Mouse (Mus musculus) T-helper 2 cell (primary cell): Measurements from ENCODE around the gene Rapgef2.

Source experiments
- in situ Hi-C: fragments of 300-600 bp; cut with MboI, MseI; formaldehyde crosslinking; loops from one replicate; pipeline ENCODE4 v1.15.1; 2025; ENCODE audit warnings: high pct_unique_total_duplicates

The Rapgef2 gene

DNA sequence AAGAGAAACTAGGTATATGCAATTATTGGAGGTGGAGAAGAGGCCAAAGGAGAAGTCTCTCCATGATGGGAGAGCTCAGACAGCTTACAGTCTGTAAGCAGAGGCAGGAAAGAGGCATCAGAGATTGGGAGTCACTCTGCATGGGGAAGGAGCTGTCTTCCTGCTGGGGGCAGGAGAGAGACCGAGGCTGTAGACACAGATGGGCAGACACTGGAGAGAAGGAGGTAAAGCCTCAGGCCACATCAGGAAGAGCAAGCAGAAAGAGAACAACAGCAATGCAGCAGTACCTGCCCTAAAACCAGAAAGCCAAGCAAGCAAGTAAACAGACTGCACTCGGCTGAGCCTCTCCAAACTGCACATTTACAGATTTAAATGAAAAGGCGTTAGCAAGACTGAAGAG lies 81.2 kb downstream of the Rapgef2 start:
- in situ Hi-C loops: loop anchor here (10.0 kb wide), 2 partner anchors 230 to 380 kb away; no protein-coding TSS in a partner anchor

DNA sequence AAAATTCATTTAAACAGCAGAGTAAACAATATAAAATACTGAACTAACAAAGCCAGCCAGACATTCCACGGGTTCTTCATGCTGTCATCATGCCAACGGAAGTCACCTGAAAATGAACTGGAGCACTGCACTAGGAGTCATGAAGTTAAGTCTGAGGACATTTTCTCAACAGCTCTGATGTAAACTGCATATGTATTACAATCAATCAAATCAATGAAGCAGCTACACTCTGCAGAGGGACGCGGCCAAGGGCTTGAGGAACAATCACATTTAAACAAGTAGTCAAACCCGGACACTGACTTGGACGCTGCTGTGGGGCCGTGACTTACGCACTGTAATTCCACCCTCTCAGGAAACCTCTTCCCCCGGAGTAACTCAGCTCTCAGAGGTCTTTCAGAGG lies 82.1 kb downstream of the Rapgef2 start:
- in situ Hi-C loops: loop anchor here (10.0 kb wide), 2 partner anchors 231 to 381 kb away; no protein-coding TSS in a partner anchor

DNA sequence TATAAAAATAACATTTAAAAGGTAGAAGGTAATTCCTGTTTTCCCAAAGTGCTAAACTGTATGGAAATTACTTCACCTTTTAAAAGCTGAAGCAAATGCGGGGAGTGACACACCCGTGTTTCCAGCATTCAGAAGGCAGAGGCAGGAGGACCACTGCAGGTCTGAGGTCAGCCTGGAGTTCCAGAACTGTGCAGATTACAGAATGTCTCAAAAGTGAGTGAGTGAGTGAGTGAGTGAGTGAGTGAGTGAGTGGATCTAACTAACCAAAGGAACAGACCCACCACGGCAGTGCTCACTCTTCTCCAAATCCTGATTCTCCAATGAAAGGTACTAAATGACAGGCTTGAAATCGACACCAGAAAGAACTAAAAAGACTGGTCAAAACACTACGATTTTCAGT lies 82.5 kb downstream of the Rapgef2 start:
- in situ Hi-C loops: loop anchor here (10.0 kb wide), 2 partner anchors 231 to 381 kb away; no protein-coding TSS in a partner anchor

DNA sequence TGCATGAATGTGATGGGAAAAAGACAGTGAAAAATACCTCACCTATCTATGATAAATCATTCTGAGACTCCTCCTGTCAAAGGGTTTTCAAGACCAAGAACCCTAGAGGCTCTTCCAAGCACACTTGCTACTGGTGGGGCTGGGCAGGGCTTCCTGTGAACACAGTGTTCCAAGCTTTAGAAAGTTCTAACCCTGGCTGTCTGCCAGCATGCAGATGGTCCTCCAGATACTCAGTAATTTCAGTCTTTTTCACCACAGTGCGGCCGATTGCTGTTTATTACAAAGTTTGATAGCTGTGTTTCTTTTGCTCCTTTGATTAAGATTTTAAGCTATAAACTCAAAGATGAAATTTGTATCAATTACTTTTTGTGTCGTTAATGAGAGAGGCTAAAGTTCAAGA lies 83.1 kb downstream of the Rapgef2 start:
- in situ Hi-C loops: loop anchor here (10.0 kb wide), 2 partner anchors 232 to 382 kb away; no protein-coding TSS in a partner anchor

DNA sequence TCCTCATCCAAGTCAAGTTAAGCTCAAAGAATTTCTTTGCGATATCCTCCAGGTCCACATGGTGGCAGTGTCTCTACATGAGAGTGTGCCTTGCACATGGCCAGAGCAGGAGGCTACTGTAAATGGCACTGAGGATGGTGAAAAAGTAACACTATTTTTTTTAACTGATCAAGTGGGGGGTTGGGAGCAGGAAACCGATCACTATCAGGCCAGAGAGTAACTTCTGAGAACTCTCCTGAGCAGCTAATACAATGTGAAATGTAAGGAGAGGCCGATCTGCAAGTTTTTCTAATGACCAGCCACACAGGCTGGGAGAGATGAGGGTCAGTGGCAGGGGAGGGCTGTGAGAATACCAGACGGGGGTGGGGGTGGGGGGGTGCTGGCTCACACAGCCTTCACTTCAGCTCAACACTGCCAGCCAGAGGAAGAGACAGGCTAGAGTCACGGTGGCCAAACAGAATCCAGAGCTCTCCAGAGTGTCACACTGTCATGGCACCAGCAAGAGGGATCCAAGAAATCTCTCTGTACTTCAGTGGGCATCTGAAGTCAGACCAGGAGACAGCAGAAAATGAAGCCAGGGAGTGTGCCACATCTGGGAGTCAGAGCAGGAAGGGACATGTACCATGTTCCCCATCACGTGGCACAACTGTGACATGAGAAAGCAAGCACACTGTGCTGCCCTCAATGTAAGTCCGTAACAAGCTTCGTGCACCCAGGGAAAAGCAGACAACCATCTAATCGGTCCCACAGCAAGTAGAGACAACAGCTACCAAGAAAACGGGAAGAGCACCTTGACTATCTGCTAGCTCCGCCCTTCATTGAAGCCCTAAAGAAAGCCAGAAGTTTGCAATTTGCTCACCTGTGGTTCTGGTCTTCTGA lies 83.8 kb downstream of the Rapgef2 start:
- in situ Hi-C loops: loop anchor here (10.0 kb wide), 2 partner anchors 232 to 382 kb away; no protein-coding TSS in a partner anchor

DNA sequence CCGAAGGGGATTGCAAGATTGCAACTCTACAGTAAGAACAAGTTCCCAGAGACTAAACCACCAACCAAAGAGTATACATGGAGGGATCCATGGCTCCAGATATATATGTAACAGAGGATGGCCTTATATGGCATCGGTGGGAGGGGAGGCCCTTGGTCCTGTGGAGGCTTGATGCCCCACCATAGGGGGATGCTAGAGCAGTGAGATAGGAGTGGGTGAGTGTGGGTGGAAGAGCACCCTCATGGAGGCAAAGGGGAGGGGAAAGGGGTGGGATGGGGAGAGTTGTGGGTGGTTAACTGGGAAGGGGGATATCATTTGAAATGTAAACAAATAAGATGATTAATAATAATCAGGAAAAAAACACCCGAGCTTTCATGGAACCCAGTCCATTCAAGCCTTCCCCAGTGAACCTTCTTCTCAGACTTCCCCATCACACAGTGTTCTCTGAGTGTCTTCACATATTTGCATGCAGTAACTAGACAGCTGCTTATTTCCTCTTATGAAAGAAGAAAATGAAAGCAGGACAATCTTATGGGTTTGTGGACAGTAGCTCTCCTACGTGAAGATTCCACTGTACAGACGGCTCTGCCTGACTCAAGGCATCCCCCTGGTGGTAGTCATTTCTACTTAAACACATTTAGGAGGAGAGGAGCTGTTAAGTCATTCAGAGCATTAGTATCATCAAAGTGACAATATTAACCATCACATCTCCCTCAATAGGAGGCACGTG lies 89.4 kb downstream of the Rapgef2 start:
- in situ Hi-C loops: loop anchor here (5.0 kb wide), 1 partner anchor 235 kb away; no protein-coding TSS in a partner anchor

DNA sequence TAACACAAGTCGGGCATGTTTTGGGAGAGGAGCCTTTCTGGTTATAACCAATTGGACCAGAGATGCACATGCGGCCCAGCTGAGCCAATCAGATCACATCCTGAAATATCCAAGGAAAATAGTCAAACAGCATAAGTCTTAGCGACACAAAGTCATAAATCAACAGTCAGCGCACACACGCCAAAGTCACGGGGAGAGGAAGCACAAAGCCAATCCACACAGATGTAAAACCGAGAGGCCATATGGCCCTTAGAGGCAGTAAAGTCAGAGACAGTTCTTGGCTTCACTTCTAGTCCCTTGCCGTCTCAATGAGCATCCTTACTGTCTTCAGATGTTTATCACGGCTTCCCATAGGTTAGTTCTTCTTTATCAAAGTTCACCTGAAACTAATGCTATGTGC lies 91.0 kb downstream of the Rapgef2 start:
- in situ Hi-C loops: loop anchor here (5.0 kb wide), 1 partner anchor 233 kb away; no protein-coding TSS in a partner anchor

DNA sequence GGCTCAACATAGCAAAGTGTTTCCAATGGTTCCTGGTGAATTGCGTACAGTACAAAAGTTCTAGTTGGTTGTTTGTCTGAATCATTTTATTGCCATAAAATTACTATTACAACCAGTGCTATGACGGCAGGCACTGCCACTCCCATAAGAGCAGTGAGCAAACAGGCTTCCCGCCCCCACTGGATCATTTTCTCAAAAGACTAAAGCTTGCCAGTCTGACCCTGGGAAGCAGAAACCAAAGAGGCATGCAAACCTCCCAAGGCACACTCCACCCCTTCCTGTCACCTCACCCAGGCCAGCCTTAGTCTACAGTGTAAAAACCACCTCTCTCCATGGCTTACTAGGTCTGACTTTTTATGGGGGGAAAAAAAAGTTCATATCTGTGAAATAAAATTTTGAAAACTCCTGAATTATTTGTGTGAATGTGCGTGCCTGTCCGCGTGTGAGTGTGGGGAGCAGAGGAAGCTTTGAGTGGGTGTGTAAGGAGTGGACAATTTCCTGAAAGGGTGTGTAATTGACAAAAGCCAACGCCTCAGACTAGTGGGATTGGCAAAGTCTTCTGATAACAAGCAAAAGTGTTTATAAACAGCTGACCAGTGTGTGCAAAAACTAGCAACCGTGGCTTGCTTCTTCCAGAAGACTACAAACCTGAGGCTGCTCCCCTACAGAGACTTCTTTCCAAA lies 92.1 kb downstream of the Rapgef2 start:
- in situ Hi-C loops: no loop called here

DNA sequence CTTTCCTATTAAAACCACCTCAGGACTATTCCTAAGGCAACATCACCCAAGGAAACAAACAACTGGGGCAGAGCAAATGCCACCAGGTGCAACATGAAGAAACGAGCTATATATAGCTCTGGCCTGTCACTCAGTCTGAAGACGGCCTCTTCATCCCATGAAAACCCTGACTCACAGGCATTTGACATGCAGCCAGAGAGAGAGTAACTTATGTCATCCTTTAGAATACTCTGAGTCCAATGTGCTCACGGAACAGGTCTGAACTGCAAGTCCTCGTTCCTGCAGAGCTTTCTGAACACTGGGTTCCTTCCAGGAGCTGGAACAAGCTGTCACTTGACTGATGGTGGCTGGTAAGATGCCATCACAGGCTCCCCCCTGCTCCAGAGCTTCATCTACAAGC lies 93.3 kb downstream of the Rapgef2 start:
- in situ Hi-C loops: no loop called here

DNA sequence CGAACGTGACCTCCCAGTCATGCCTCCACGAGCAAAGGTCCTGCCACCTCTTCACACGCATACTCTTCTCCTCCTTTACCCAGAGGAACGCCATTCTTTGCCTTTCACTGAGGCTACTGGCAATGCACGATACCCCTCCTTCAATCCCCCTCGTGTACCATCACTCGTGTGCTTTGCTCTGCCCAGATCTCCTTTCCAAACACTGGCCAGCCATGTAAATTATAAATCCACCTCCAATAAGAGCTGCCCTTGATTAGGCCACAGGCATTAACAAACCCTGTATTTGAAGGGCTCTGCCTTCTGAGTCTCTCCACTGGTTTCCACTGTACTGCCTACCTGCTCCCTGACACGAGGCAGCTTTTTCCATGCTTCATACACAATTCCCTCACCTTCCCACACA lies 94.3 kb downstream of the Rapgef2 start:
- in situ Hi-C loops: no loop called here

DNA sequence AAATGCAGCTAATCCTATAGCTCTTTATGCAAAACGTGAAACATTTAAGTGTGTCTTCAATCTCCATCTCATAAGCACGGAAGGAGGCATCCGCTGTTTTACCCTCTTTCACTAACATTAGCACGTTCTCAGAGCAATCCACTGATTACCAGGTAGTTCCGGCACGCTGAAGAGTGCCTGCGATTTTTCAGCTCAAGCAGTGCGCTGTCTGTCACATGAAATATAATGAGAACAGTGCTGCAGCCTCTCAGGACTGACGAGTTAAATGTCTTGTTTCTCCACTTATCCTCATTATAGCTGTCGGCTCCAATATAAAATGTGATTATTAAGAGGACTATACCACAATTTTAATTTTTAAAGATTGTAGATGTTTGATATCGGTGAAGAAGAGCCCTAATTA lies 94.8 kb downstream of the Rapgef2 start:
- in situ Hi-C loops: no loop called here

DNA sequence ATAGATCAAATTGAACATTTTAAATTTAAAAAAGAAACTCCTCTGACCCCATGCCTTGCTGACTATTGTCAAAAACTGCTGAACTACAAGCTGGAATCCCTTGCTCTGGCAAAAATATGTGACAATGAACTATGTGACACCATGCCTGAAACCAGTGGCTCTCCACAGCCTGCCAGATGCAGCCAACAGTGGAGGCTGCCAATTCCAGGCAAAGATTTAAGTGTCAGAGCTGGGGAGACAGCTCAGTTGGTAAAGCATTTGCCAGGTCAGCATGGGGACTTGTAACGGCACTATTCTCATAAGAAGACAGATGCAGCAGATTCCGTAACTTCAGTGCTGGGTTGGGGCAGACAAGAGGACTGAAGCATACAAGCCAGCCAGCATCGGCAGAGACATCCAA lies 95.9 kb downstream of the Rapgef2 start:
- in situ Hi-C loops: no loop called here

DNA sequence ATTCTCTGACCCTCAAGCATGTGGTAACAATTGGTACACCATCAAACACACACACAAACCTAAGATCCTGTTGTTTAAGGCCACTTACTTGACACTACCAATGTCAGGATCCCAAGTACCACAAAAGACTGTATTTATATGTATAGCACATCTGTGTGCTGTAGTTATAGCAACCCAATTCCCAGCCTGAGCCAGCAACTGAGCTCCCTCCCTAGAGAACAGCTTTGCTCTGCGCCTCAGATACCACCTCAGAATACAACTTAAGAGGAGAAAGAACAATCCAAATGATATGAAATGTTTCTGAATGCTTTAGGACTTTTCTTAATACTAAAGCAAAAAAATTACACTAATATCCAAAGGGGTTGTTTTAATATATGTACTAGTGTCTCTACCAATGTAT lies 98.4 kb downstream of the Rapgef2 start:
- in situ Hi-C loops: no loop called here

DNA sequence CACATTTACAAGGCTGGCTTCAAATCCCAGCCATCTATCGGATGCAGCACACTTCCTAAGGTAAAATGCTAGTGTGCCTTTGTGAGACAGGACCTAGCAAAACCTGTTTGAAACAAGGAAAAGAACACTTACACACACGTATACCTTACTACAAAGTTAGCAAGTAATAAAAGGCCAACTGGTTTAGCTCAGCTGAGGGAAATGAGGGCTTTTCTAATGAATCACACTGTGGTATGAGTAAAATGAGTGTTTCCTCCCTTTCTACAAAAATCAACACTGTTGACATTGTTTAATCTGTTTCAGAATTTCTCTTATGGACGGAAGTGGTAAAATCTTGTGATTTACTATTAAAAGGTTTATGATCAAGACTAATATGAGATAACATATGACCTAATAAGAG lies 104.0 kb downstream of the Rapgef2 start:
- in situ Hi-C loops: no loop called here

DNA sequence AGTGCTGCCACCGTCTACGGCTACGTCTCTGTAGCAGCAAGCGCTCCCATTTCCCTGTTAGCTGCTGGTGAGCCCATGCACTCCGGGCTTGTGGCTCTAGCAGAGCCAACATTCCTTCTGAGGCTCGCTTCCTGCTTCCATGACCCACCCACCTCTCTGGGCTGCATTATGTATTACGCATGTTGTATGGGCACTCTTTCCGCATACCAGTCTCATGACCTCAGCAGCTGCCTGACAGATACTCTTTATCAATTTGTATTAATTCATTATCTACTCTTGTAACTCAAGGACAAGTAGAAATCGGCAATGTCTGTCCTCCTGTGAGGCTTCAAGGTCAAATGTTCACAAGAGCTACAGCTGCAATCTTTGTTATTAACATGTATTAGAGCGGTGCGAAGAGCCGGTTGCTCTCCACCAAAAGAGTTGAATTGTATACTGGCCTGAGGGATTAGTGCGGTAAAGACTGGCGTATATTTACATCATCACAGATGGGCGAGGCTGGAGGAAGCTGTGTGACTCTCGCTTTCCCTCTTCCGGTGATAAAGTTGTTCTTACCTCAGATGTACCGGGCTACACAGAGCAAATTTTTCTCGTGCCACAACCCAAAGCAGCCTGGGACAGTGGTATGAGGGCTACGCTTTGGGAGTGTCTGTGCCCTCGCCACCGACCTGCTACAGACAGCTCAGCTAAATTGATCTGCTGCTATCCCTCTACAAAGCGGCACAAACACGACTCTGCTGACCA lies 104.9 kb downstream of the Rapgef2 start:
- in situ Hi-C loops: no loop called here

DNA sequence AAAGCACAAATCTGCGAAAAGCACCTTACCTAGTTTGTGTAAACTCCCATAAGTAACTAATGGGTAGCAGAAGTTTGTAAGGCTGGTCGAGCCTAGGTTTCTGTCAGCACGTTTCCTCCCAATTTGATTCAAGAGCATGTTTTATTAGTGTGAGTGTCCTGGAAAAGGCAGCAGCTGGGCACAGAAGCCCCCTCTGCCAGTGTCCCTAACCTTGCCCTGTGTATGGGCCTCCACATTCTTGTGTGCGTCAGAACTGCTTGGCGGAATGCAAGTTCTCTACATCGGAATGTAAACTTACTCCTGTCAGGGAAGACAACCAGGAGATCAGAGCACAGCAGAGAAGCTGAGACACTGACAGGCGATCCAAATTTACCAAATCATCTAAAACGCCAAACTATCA lies 106.2 kb downstream of the Rapgef2 start:
- in situ Hi-C loops: no loop called here

DNA sequence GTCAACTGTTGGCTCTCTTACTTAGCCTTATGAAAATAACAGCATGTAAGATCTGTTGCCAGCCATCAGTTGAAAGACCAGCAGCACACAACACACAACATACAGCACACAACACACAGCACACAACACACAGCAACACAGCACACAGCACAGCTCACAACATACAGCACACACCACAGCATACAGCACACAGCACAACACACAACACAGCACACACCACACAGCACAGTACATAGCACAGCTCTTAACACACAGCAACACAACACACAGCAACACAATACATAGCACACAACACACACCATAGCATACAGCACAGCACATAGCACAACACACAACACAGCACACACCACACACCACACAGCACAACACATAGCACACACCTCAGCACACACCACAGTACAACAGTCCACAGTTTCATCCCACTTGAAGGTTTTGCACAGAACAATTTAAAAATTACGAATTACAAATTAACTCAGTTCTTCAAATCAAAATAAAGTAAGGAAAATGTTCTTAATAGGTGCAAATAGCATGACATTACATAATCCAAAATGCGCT lies 106.7 kb downstream of the Rapgef2 start:
- in situ Hi-C loops: loop anchor here (5.0 kb wide), 1 partner anchor 47 kb away; no protein-coding TSS in a partner anchor

DNA sequence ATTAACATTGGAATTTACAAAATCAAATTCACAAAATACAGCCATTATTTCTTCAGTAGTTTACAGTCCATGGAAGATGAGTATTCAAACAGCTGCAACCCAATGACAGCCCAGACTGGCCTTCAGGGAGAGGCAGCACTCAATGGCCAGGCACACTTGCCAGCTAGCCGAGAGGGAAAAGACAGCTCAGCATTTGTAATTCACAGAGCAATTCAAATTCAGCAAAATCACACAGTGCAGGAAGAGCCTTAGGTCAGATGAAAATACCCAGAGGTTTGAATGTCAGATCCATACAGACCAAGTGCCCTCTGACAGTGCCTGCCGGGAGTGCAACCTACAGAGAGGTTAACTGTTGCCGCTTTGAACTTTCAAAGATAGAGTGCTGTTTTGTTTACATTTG lies 107.6 kb downstream of the Rapgef2 start:
- in situ Hi-C loops: loop anchor here (5.0 kb wide), 1 partner anchor 46 kb away; no protein-coding TSS in a partner anchor

DNA sequence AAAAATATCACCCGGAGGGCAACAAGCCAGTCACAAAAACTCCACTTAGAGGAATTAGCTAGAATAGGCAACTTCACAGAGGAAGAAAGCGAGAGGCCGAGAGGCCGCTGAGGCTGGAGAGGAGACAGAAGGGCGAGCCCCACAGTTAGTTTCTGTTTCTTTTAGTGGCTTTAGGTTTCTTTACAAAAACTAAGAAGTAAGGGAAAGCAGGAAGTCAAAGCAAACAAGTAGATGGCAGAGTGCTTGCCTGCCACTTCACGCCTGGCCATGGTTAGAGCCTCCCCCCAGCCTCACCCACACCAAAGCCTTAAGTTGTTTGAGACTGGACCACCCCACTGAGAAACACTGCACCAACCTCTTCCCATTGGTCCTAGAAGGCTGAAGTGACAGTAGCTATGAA lies 108.2 kb downstream of the Rapgef2 start:
- in situ Hi-C loops: loop anchor here (5.0 kb wide), 1 partner anchor 46 kb away; no protein-coding TSS in a partner anchor

DNA sequence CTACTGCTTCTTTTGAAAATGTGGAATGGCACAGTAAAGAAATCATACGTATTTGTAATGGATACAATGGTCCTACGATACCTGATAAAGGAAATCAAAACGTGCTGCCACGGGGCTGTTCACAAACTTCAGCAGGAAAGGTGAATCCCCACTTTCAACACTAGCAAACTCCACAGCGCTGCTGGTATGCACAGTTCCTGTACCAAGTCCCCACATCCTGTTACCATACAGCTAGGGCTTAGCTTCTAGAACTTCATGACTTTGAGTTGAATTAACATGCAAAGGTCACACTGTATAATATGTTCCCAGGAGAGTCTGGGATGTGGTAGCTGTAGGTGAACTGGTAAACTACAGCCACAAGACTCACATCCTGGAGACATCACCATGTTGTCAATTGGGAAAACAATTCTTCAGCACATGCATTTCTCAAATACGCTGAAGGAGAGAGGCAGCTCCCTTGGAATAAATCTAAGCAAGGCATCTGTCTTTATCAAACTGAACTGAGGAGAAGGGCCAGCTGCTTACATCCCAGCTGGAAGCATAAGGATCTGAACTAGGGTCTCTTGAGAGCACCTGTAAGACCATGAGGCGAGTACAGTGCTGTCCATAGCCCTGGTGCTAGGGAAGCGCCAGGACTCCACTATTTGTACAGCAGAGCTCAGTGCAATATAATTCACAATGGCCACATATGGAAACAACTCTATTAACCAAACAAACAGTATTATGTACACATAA lies 109.0 kb downstream of the Rapgef2 start:
- in situ Hi-C loops: loop anchor here (5.0 kb wide), 1 partner anchor 45 kb away; no protein-coding TSS in a partner anchor
